Mouse (Mus musculus): Measurements from ENCODE around the gene Wdr83os.
"Not testable (repeated sequence)": the region's sequence is repeated elsewhere in the genome, so short reads cannot be mapped to it uniquely, and the experiment has no call there.

Wdr83os gene

DNA sequence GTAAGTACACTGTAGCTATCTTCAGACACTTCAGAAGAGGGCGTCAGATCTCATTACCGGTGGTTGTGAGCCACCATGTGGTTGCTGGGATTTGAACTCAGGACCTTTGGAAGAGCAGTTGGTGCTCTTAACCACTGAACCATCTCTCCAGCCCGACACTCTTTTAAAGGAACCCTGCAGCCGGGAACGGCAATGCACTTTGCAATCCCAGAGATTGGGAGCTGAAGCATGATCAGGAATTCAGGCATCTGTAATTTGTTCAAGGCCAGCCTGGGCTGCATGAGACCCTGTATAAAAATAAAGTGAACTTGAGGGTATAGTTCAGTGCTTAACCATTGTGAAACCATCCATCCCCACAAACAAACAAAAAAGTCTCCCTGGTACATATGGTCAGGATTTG is 39.7 kb downstream of the Wdr83os start:
- DNase-seq, result not testable (repeated sequence)

DNA sequence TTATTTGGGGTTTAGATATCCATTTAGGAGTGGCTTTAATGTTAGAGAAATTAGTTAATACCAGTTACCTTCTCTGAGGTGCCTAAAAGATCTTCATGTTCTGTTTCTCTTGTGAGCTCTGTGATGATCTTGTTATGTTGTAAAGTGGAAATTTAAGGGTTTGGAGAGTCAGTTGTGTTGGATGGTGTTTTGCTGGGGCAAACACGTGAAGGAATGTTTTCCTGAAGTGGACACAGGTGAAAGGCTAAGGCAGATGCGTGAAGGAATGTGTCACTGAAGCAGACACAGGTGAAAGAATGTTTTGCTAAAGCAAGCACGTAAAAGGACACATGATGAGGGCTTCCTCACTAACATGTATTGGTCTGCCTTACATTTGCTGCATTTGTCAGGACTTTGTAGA is 42.5 kb downstream of the Wdr83os start, which contains the start of gene Zfp791:
Gene Zfp791, minus strand, starts transcription at position 101 of the 400 bp plus-strand sequence.
- DNase-seq, result no peak

DNA sequence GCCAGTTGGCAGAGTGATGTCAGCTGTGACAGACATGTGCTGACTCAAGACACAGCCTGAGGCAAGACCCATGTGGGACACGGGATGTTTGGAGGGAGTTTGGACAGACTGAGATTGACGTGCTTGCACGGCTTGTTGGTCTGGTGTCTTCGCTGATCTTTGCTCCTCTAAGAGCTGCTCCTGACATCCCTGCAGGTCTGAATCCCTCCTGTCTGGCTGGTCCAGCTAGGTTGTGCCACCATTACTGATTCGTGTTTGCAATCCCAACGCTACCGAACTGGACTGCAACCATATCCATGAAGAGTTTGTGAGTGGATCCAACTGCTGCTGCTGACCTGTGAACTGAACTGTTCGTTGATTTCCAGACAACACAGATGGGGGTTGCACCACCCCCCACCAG is 43.2 kb downstream of the Wdr83os start:
- DNase-seq, result no peak
